Mouse (Mus musculus) inflammation-experienced regulatory T-cells (primary cell): ENCODE measurements around the gene Pga5. TPM values are rescaled to one million over a fixed set of nuclear protein-coding genes. Genes with fewer than 3 reads are reported as not detected.

ENCODE experiments used
- polyA plus RNA-seq, 2 experiments: library from polyadenylated mRNA; unstranded; fragments of 100-300 nt; shearing (Covaris generic); gene quantifications; one replicate each; pipeline ENCODE4 v1.2.1; 2017

The Pga5 gene
- polyA plus RNA-seq, result not detected

DNA sequence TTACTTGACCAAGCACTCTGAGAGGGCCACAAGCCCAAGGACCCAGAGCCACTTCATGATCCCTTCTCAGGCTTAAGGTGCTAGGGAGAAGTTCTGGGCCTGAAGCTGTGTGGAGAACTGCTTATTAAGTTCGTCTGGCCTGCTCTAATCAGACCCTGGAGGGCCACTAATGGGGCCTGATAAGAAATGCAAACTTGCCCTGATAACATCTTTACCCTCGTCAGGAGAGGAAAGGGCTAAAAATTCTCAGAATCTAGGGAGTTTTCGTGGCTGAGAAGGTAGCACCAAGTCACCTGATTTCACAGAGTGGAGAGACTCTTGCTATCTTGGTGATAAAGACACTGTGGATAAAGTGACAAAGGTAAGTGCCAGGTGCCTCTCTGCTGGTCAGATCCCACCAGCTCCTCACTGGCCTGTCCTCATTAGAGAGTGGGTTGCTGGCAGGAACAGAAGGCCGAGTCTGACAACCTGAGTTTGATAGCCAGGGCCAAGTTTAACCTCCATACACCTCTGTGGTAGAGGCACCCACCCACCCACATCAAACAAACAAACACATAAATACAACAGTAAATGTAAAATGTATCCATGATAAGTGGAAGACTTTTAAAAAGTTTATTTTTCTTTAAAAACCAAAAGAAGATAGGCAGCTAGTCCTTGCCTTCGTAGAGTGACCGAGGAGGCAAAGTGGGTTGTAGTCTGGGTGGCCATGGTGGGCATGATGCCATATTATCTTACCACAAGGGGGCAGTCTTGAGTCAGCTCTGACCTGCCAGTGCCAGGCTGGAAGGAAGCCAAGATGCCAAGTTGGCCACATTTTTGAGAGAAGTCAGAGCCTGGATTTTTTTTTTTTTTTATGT is at the start of gene Pga5:
Gene Pga5 (minus strand): TSS at position 157 of the 857 bp plus-strand sequence.

DNA sequence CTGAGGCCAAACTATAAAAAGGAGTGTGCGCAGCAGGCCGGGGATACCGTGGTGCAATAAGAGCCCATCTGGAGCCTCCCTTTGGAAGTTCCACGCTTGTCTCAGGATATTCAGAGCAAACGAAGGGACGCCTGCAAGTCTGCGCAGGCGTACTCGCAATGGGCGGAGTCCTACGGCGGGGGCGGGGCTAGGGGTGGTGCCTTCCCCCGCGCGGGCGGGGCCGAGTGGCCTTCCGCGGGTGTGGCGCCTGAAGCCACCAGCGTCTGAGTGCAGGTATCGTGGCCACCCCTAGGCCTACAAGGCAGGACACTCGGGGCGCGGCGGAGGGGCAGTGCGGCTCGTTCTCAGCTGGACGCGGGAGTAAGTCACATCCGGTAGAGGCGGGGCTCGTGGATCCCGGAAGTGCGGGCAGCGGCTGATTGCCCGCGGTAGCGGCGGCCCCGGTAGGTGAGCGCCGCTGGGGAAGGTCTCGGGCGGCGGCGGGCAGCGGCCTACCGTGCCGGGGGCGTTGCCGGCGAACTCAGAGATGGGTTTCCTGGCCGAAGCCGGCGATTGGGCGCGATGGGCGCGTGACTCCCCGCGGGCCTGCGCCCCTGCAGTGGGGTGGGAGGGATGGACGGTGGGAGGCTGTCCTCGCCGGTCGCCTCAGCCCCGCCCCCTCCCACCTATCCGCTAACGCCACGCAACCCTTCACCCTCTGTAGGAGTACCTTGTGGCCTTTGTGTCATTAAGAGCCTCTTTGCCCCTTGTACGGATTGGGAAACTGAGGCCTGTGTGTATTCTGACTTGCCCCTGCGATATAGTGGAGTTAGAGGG is 10.9 kb upstream of the Pga5 start, which contains the start of gene Vps37c:
Gene Vps37c (plus strand): TSS at position 199 of the 816 bp plus-strand sequence.

DNA sequence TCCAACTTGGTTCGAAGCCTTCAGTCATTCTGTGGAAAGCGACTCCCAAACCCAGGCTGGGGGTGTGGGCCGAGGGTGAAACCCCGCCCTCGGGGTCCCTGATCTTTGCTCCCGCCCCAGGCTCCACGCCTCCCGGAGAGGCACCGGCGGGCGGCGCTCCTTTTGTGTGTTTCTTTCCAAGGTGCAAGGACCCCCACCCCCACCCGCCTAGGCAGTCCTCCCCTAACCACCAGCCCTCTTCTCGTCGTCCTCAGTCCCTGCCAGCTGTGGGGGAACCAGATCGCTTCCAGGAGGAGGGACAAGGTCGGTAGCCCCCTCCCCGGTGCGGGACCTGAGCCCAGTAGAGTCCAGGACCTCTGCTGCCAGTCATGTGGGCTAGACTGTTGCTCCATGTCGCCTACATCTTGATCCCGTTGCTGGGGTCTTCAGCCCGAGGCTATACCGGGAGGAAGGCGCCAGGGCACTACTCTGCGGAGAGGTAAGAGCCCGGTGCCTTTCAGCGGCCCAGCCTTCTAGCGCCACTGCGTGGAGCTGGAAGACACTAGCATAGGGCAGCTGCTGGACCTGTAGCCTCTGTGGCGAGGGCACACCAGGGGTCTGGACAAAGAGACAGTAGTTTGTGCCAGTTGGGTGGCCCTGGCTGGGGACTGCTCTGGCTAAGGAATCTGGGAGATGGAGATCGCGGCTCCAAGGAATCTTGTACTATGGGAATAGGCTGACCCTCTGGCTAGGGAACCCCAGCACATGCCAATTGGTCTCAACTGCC is 43.6 kb downstream of the Pga5 start, which contains the start of gene Vwce:
Gene Vwce (plus strand): TSS at position 108 of the 766 bp plus-strand sequence.

Other genes starting within 250 kb of the Pga5 start
- gene Lrrc10b, start 220.6 kb downstream of the Pga5 start, polyA plus RNA-seq, result not detected
- gene Ppp1r32, start 195.1 kb downstream of the Pga5 start, polyA plus RNA-seq, result under 1 TPM; 0.39 to 0.62 TPM
- gene Cpsf7, start 152.8 kb downstream of the Pga5 start, polyA plus RNA-seq, result 10 to 100 TPM; 28.3 to 31.8 TPM
- gene Sdhaf2, start 151.9 kb downstream of the Pga5 start, polyA plus RNA-seq, result 10 to 100 TPM; 77.2 to 94.4 TPM
- 10 to 100 TPM in 1 of 2 experiments, 1 to 10 TPM in 1; 6.7 to 12.1 TPM for gene Tmem216, start 121.8 kb downstream of the Pga5 start, polyA plus RNA-seq
- 10 to 100 TPM; 39.2 to 48.2 TPM for gene Cyb561a3, start 100.9 kb downstream of the Pga5 start, polyA plus RNA-seq
- 10 to 100 TPM; 14.8 to 19.8 TPM for gene Tmem138, start 100.7 kb downstream of the Pga5 start, polyA plus RNA-seq
- 100 to 1,000 TPM; 159 to 166 TPM for gene Ddb1, start 72.7 kb downstream of the Pga5 start, polyA plus RNA-seq
- gene Tkfc, start 72.4 kb downstream of the Pga5 start, polyA plus RNA-seq, result 1 to 10 TPM; 8.0 to 8.2 TPM
- 1 to 10 TPM in 1 of 2 experiments, under 1 TPM in 1; 0.10 to 1.5 TPM for gene Vwce, start 43.9 kb downstream of the Pga5 start, polyA plus RNA-seq
- gene Vps37c, start 10.7 kb upstream of the Pga5 start, polyA plus RNA-seq, result 10 to 100 TPM; 21.6 to 26.0 TPM
- 100 to 1,000 TPM; 557 to 575 TPM for gene Cd5, start 60.9 kb upstream of the Pga5 start, polyA plus RNA-seq
- gene Cd6, start 152.0 kb upstream of the Pga5 start, polyA plus RNA-seq, result 100 to 1,000 TPM; 611 to 643 TPM
- gene Slc15a3, start 161.7 kb upstream of the Pga5 start, polyA plus RNA-seq, result 1 to 10 TPM; 1.8 to 2.7 TPM
- under 1 TPM; 0.72 to 0.87 TPM for gene Tmem132a, start 191.9 kb upstream of the Pga5 start, polyA plus RNA-seq
- 10 to 100 TPM; 55.1 to 72.9 TPM for gene Tmem109, start 203.9 kb upstream of the Pga5 start, polyA plus RNA-seq
- gene Prpf19, start 217.2 kb upstream of the Pga5 start, polyA plus RNA-seq, result 10 to 100 TPM; 82.9 to 98.0 TPM
- gene Zp1, start 242.6 kb upstream of the Pga5 start, polyA plus RNA-seq, result 1 to 10 TPM in 1 of 2 experiments, not detected in 1; 2.3 TPM